Comparison of ENCODE assay signal across 21 mouse cellular contexts in the genomic region with DNA sequence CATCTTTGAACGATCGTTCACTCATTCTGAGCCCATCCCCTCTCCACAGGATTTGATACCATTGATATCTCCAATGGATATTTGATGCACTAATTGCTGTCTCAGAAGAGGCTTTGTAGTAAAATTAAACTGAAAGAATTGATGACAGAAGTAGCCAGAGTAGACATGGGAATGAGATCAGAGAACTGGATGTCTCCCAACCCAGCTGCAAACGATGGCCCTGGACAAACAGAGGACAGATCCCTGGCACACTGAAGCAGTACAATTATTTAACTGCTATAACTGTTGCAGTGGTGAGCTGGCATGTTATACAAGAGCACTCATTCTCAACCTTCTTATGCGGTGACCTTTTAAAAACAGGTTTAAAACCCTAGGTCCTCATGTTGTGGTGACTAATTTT.
DNase-seq lines count a peak whose midpoint lies in the region; TF ChIP-seq lines count a peak whose summit lies in the region.
"Had no signal": no experiment of that assay in that cellular context is flagged by ENCODE, and none has a peak within 500 bp of the region (broad histone marks: within the 10 kb centered on the region; RNA-seq: fewer than 3 reads in every experiment).

No protein-coding gene starts in this region.

- no peak overlapping the region for H3K4me3 ChIP-seq in layer of hippocampus, adult 2 months
- H3K4me3 ChIP-seq in hindbrain, embryonic 10.5 days = no peak overlapping the region
- H3K4me3 ChIP-seq: embryonic facial prominence, embryonic 12.5 days; erythroblast, embryonic 14.5 days; heart, embryonic 12.5 days; limb, embryonic 13.5 days; liver, embryonic 13.5 days; lung, embryonic 15.5 days had no signal

- H3K27ac ChIP-seq in layer of hippocampus, adult 2 months = peak overlapping the region; percentile 62
- H3K27ac ChIP-seq in hindbrain, embryonic 10.5 days = no peak overlapping the region
- H3K27ac ChIP-seq: embryonic facial prominence, embryonic 12.5 days; hindbrain, embryonic 14.5 days; limb, embryonic 13.5 days; liver, embryonic 13.5 days; lung, embryonic 15.5 days; macrophage had no signal

- 90% methylated on average over 4 of the region's 4 CpGs for WGBS in hindbrain, embryonic 10.5 days

- no peaks in the 10 kb centered on the region for H3K4me1 ChIP-seq in hindbrain, embryonic 10.5 days (replicated peaks)
- H3K4me1 ChIP-seq: embryonic facial prominence, embryonic 12.5 days; heart, embryonic 12.5 days; limb, embryonic 13.5 days; liver, embryonic 13.5 days; lung, embryonic 15.5 days had no signal

- no peak for TF ChIP-seq CTCF in layer of hippocampus, adult 2 months (conservative IDR thresholded peaks at IDR 0.05)

- H3K9me3 ChIP-seq in hindbrain, embryonic 10.5 days = no peaks in the 10 kb centered on the region
- H3K9me3 ChIP-seq: embryonic facial prominence, embryonic 12.5 days; heart, embryonic 12.5 days; limb, embryonic 13.5 days; liver, embryonic 13.5 days; lung, embryonic 15.5 days had no signal

- H3K27me3 ChIP-seq in hindbrain, embryonic 10.5 days (ENCODE audit: insufficient read depth, poor library complexity, severe bottlenecking) = no peaks in the 10 kb centered on the region
- H3K27me3 ChIP-seq: embryonic facial prominence, embryonic 12.5 days; heart, embryonic 12.5 days; limb, embryonic 13.5 days; liver, embryonic 13.5 days; lung, embryonic 15.5 days had no signal

- no peaks in the 10 kb centered on the region for H3K36me3 ChIP-seq in hindbrain, embryonic 10.5 days
- H3K36me3 ChIP-seq: embryonic facial prominence, embryonic 12.5 days; heart, embryonic 12.5 days; limb, embryonic 13.5 days; liver, embryonic 13.5 days; lung, embryonic 15.5 days had no signal

- DNase-seq in frontal cortex, adult 2 months (ENCODE audit: extremely low spot score in 1 of 2, low spot score in 1 of 2) = peak; percentile 3 to 24
- DNase-seq in frontal cortex, postnatal 10 days (ENCODE audit: low spot score in 2 of 2) = no peak
- peak in 1 of 2 experiments; percentile 18 for DNase-seq in layer of hippocampus, adult 2 months (ENCODE audit: low spot score in 2 of 2)
- no peak for DNase-seq in layer of hippocampus, postnatal 14 days (ENCODE audit: low spot score in 2 of 2)
- DNase-seq in right cerebral cortex, postnatal 36 days (ENCODE audit: low spot score in 2 of 2) = peak; percentile 3 to 9
- no peak for DNase-seq in right cerebral cortex, postnatal 14 days
- DNase-seq in hindbrain, embryonic 10.5 days (ENCODE audit: low spot score) = no peak
- DNase-seq: adrenal gland, adult 8-10 months; heart, postnatal 14 days; kidney, adult 9 months; kidney, postnatal 25 days; liver, embryonic 13.5 days; thymus, adult 18-20 months; thymus, postnatal 4 days had no signal

Comparison
In these comparisons a context has a peak if more than half of its experiments do, and no peak if none do; other contexts are left out.
1. DNase-seq: peak in frontal cortex, adult 2 months (2 of 2) and right cerebral cortex, postnatal 36 days (2 of 2); none in frontal cortex, postnatal 10 days (0 of 2), layer of hippocampus, postnatal 14 days (0 of 2), right cerebral cortex, postnatal 14 days (single experiment) and hindbrain, embryonic 10.5 days (single experiment).